8 mouse cellular contexts compared by ENCODE assay signal in the genomic region with DNA sequence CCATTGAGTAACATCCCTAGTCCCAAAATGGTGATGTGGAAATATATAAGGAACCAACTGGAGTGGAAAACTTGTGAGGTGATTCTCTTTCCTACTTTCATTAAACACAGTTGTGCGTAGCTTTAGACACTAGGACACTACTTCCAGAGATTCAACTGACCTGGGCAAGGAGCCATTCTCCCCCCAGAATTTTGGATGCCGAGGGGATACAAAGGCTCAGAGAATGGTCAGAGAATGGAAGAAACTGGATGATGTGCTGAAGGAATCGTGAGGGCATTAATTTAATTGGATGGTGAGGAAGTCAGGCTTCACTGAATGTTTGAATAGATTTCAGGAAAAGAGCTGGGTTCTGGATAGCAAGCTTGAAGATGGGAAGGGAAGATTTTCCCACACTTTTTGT. TPM values are rescaled to one million over a fixed set of nuclear protein-coding genes. Genes with fewer than 3 reads are reported as not detected.
A peak's percentile ranks its signal among the peaks of the same experiment; 100 is the strongest.
DNase-seq lines count a peak whose midpoint lies in the region; ATAC-seq and TF ChIP-seq lines count a peak whose summit lies in the region.

No protein-coding gene starts in this region.

- H3K4me1 ChIP-seq in heart, embryonic 15.5 days (replicated peaks): peaks cover 31% of the 10 kb centered on the region
- H3K4me1 ChIP-seq in bone marrow macrophage, adult 2 months (ENCODE audit: control insufficient read depth, insufficient read depth, low read length): peaks cover 24% of the 10 kb centered on the region
- 0 out of 2 replicates have a peak, but pooled peaks cover 3% of the 10 kb centered on the region for H3K4me1 ChIP-seq in hindbrain, embryonic 11.5 days (replicated peaks; ENCODE audit: control insufficient read depth, insufficient read depth, low read length)
- H3K4me1 ChIP-seq in midbrain, embryonic 13.5 days (replicated peaks): peaks cover 43% of the 10 kb centered on the region

- H3K9ac ChIP-seq in heart, embryonic 15.5 days: peak overlapping the region; percentile 76
- H3K9ac ChIP-seq in hindbrain, embryonic 11.5 days (ENCODE audit: low read depth, low read length): peak overlapping the region; percentile 97
- H3K9ac ChIP-seq in midbrain, embryonic 13.5 days (replicated peaks): peak overlapping the region; percentile 98

- WGBS in heart, embryonic 15.5 days: 30% methylated on average over 3 of the region's 3 CpGs
- 39% methylated on average over 3 of the region's 3 CpGs for WGBS in hindbrain, embryonic 11.5 days
- WGBS in midbrain, embryonic 13.5 days: 18% methylated on average over 3 of the region's 3 CpGs

- no peak for ATAC-seq in heart, embryonic 15.5 days (replicated peaks; ENCODE audit: insufficient number of reproducible peaks, insufficient read depth, low FRiP score, low read depth)
- no peak for ATAC-seq in hindbrain, embryonic 11.5 days (ENCODE audit: low FRiP score)
- no peak for ATAC-seq in midbrain, embryonic 13.5 days
- ATAC-seq in erythroid progenitor cell, adult 5-6 weeks (replicated peaks; ENCODE audit: low FRiP score, poor library complexity, severe bottlenecking): no peak

- no peaks in the 10 kb centered on the region for H3K27me3 ChIP-seq in heart, embryonic 15.5 days
- H3K27me3 ChIP-seq in hindbrain, embryonic 11.5 days (ENCODE audit: control insufficient read depth, insufficient read depth, low read length): no peaks in the 10 kb centered on the region
- no peaks in the 10 kb centered on the region for H3K27me3 ChIP-seq in midbrain, embryonic 13.5 days

- peak overlapping the region; percentile 98 for H3K4me3 ChIP-seq in heart, embryonic 15.5 days
- peak overlapping the region; percentile 93 for H3K4me3 ChIP-seq in bone marrow macrophage, adult 2 months (ENCODE audit: insufficient read depth, low read length)
- peak overlapping the region; percentile 96 for H3K4me3 ChIP-seq in hindbrain, embryonic 11.5 days (ENCODE audit: low read depth, low read length)
- peak overlapping the region; percentile 97 for H3K4me3 ChIP-seq in midbrain, embryonic 13.5 days (replicated peaks)

- H3K4me2 ChIP-seq in heart, embryonic 15.5 days: peak overlapping the region; percentile 68
- H3K4me2 ChIP-seq in hindbrain, embryonic 11.5 days (replicated peaks; ENCODE audit: low read depth, low read length): peak overlapping the region; percentile 74
- H3K4me2 ChIP-seq in midbrain, embryonic 13.5 days (replicated peaks): peak overlapping the region; percentile 65

- H3K9me3 ChIP-seq in heart, embryonic 15.5 days (replicated peaks): no peaks in the 10 kb centered on the region
- H3K9me3 ChIP-seq in hindbrain, embryonic 11.5 days (ENCODE audit: control insufficient read depth, low read length): no peaks in the 10 kb centered on the region
- no peaks in the 10 kb centered on the region for H3K9me3 ChIP-seq in midbrain, embryonic 13.5 days

- no peak for TF ChIP-seq CTCF in bone marrow macrophage, adult 2 months (IDR thresholded peaks at IDR 0.05; ENCODE audit: low read depth, low read length)

- intact Hi-C loops in left cerebral cortex, postnatal 4 days (cut with DNase I): no loop called here

- H3K36me3 ChIP-seq in heart, embryonic 15.5 days: no peaks in the 10 kb centered on the region
- H3K36me3 ChIP-seq in hindbrain, embryonic 11.5 days (ENCODE audit: control insufficient read depth, insufficient read depth, low read length): no peaks in the 10 kb centered on the region
- H3K36me3 ChIP-seq in midbrain, embryonic 13.5 days: no peaks in the 10 kb centered on the region

- no peak for TF ChIP-seq POLR2A in bone marrow macrophage, adult 2 months (IDR thresholded peaks at IDR 0.05; ENCODE audit: borderline replicate concordance, low read depth, low read length)

- no peak for DNase-seq in heart, adult 8-10 months (ENCODE audit: low spot score)
- no peak for DNase-seq in hindbrain, embryonic 11.5 days (ENCODE audit: low spot score)
- no peak for DNase-seq in left cerebral cortex, postnatal 4 days
- no peak for DNase-seq in layer of hippocampus, adult 11-12 months (ENCODE audit: low spot score)

- peak overlapping the region; percentile 100 for H3K27ac ChIP-seq in heart, embryonic 15.5 days
- peak overlapping the region; percentile 35 for H3K27ac ChIP-seq in bone marrow macrophage, adult 2 months (ENCODE audit: insufficient read depth, low read depth, low read length)
- peak overlapping the region; percentile 99 for H3K27ac ChIP-seq in hindbrain, embryonic 11.5 days (ENCODE audit: low read depth, low read length)
- H3K27ac ChIP-seq in midbrain, embryonic 13.5 days: peak overlapping the region; percentile 99

RNA-seq across cellular contexts. Expression of gene Nr2c2, which starts 1.5 kb away (rescaled TPM):
- polyA plus RNA-seq in heart, embryonic 15.5 days (2015; fragmentation: Nextera tagmentation; extraction: Ambion mirVana): 14.8 and 18.7 TPM in 2 replicates
- 10 to 100 TPM; 20.0 to 24.9 (median 21.8) TPM for total RNA-seq in heart, adult 8-10 months (2022)
- polyA plus RNA-seq in bone marrow macrophage, adult 2 months (2012; ENCODE audit: insufficient read depth, insufficient read length, missing spikeins): 26.2 and 28.2 TPM in 2 replicates
- 22.8 and 25.8 TPM in 2 replicates for polyA plus RNA-seq in hindbrain, embryonic 11.5 days (2014; fragmentation: Nextera tagmentation; extraction: Ambion mirVana)
- 22.0 and 23.9 TPM in 2 replicates for polyA plus RNA-seq in midbrain, embryonic 13.5 days (2015; fragmentation: Nextera tagmentation; extraction: Ambion mirVana)
- 46.5 and 61.3 TPM in 2 replicates for total RNA-seq in erythroid progenitor cell, adult 5-6 weeks (2015; ENCODE audit: low replicate concordance)
- total RNA-seq in erythroid progenitor cell, adult 5-6 weeks (2017; ENCODE audit: low replicate concordance): 63.6 and 72.8 TPM in 2 replicates
- 100 to 1,000 TPM in 1 of 2 experiments, 10 to 100 TPM in 1; 95.9 to 100 TPM for total RNA-seq in left cerebral cortex, postnatal 4 days (2021)

Comparison
In these comparisons a context has a peak if more than half of its experiments do, and no peak if none do; other contexts are left out.
1. H3K27ac ChIP-seq: peak in every context shown above with its lines; median percentile 100 in heart, embryonic 15.5 days; 99 in hindbrain, embryonic 11.5 days; 99 in midbrain, embryonic 13.5 days; 35 in bone marrow macrophage, adult 2 months.